Mouse (Mus musculus): ENCODE results near the gene Asap3. TPM values are rescaled to one million over a fixed set of nuclear protein-coding genes. Genes with fewer than 3 reads are reported as not detected.

Asap3 gene
- total RNA-seq, 1 experiment = 4.7 TPM

DNA sequence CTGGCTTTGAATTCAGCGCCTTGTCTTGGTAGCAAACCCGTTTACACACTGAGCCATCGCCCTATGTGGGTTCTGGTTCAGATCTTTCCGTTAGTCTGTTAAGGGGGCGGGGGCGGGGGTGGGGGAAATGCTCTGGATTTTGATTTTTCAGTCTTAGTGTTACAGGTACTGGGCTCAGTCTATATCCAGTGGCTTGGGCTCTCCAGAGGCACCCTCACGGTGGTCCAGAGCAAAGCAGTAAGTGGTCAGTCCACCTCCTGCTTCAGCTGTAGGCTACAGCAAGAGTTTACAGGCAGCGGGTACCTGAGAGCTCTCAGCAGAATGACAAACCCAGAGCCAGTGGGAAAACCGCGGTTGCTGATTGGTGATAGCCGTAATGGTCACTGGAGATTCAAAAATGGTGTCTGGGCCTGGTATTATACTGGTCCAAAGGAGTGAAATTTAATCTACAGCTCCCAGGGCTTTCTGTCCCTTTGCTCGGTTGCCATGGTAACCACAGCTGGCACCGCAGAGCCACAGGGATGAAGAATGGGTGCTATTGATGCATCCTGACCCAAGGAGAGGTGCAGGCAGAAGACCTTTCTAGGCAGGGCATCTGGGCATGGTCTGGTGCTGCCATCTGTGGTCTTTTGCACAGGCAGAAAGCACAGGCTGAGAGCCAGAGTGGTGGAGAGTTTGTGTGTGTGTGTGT, 17.5 kb downstream of the Asap3 start:
- H3K9ac ChIP-seq (ENCODE audit: insufficient read depth, low read depth, low read length, poor library complexity, severe bottlenecking) = no peak overlapping the region
- no peak overlapping the region for H3K4me3 ChIP-seq (ENCODE audit: insufficient read depth in 1 of 2, low read depth in 1 of 2, low read length in 2 of 2, poor library complexity in 1 of 2, severe bottlenecking in 1 of 2)
- peaks cover 2 to 34% of the 10 kb centered on the region in 2 experiments; a peak in 3 of 4 replicates for H3K4me1 ChIP-seq (ENCODE audit: control insufficient read depth in 2 of 2, insufficient read depth in 2 of 2, low read length in 2 of 2, poor library complexity in 1 of 2)
- H3K36me3 ChIP-seq (ENCODE audit: control insufficient read depth, insufficient read depth, low read length, poor library complexity, severe bottlenecking) = no peaks in the 10 kb centered on the region
- no peak for DNase-seq (ENCODE audit: low read depth, low spot score)
- H3K9me3 ChIP-seq (ENCODE audit: control insufficient read depth, insufficient read depth, low read depth, low read length) = no peaks in the 10 kb centered on the region
- H3K27ac ChIP-seq (ENCODE audit: insufficient read depth, low read depth, low read length, poor library complexity, severe bottlenecking) = no peak overlapping the region
- TF ChIP-seq HCFC1 (IDR thresholded peaks at IDR 0.05; ENCODE audit: borderline replicate concordance, insufficient read depth, low read length) (no peak), MAFK (IDR thresholded peaks at IDR 0.05; ENCODE audit: insufficient read depth, low read depth, low read length) (no peak), ZNF384 (IDR thresholded peaks at IDR 0.05; ENCODE audit: low read depth, low read length) (no peak), CHD2 (IDR thresholded peaks at IDR 0.05; ENCODE audit: low read depth, low read length) (no peak), ZC3H11A (IDR thresholded peaks at IDR 0.05; ENCODE audit: borderline replicate concordance, low read depth, low read length) (no peak)
- in situ Hi-C loops (cut with MboI; ENCODE audit: low sequenced_read_pairs in 2 of 2, unreplicated experiment in 2 of 2) = no loop called here

DNA sequence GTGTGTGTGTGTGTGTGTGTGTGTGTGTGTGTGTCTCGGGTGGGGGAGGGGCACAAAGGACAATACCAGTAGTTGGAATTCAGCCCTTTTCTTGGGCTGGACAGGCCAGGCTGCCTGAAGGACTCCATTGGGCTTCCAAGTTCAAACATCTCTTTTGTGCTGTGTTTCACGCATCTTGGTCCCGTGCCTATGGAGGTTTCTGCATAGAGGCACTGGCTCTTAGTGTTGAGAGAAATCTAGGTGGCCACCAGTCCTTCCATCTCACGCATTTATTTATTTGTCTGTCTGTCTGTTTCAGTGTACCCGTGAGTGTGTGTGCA, 18.0 kb downstream of the Asap3 start:
- Histone ChIP-seq H3K36me3 (ENCODE audit: control insufficient read depth, insufficient read depth, low read length, poor library complexity, severe bottlenecking) (0 out of 2 replicates have a peak, but pooled peaks cover 1% of the 10 kb centered on the region), H3K4me1 (ENCODE audit: control insufficient read depth in 2 of 2, insufficient read depth in 2 of 2, low read length in 2 of 2, poor library complexity in 1 of 2) (peaks cover 2 to 36% of the 10 kb centered on the region in 2 experiments; a peak in 3 of 4 replicates), H3K9me3 (ENCODE audit: control insufficient read depth, insufficient read depth, low read depth, low read length) (no peaks in the 10 kb centered on the region), H3K4me3 (ENCODE audit: insufficient read depth in 1 of 2, low read depth in 1 of 2, low read length in 2 of 2, poor library complexity in 1 of 2, severe bottlenecking in 1 of 2) (no peak overlapping the region), H3K27ac (ENCODE audit: insufficient read depth, low read depth, low read length, poor library complexity, severe bottlenecking) (no peak overlapping the region), H3K9ac (ENCODE audit: insufficient read depth, low read depth, low read length, poor library complexity, severe bottlenecking) (no peak overlapping the region)
- TF ChIP-seq ZC3H11A (IDR thresholded peaks at IDR 0.05; ENCODE audit: borderline replicate concordance, low read depth, low read length) (no peak), CHD2 (IDR thresholded peaks at IDR 0.05; ENCODE audit: low read depth, low read length) (no peak)
- DNase-seq (ENCODE audit: low read depth, low spot score) = no peak
- in situ Hi-C loops (cut with MboI; ENCODE audit: low sequenced_read_pairs in 2 of 2, unreplicated experiment in 2 of 2) = no loop called here

DNA sequence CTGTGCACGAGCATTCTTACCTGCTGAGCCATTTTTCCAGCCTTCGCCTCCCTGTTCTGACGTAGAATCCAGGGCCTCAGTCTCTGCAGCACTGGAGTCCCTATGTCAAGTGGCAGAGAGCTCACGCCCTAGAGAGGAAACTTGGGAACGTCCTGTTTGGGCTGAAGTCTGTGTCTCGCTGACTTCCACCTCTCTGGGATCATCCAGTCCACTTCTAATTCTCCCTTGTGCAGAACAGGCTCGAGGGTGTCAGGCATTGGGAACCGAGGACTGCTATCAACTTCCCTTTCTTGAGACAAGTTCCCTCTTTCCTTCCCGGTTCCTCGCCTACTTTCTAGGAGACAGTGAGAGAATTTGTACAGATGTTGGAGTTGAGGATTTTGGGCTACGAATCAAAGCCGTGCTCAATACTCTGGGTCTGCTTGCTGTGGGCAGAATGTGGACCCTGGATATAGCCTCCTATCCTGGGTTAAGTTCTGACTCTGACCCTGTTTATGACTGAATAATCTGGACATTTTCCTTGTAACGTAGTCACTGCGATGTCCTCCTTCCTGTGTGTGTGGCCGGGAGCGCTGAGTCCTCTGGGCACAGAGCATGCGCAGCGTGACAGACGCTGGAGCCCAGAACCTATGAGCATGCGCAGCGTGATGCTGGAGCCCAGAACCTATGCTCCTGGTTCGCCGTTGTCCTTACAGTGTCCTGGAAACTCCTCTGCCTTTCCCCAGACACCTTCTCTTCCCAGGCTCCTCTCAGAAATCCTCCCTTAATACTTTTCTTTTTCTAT, 18.7 kb downstream of the Asap3 start:
- Histone ChIP-seq H3K4me1 (ENCODE audit: control insufficient read depth in 2 of 2, insufficient read depth in 2 of 2, low read length in 2 of 2, poor library complexity in 1 of 2) (peaks cover 2 to 34% of the 10 kb centered on the region in 2 experiments; a peak in 3 of 4 replicates), H3K9me3 (ENCODE audit: control insufficient read depth, insufficient read depth, low read depth, low read length) (no peaks in the 10 kb centered on the region), H3K36me3 (ENCODE audit: control insufficient read depth, insufficient read depth, low read length, poor library complexity, severe bottlenecking) (peaks cover 4% of the 10 kb centered on the region; the same call in 1 of the 2 replicates), H3K27ac (ENCODE audit: insufficient read depth, low read depth, low read length, poor library complexity, severe bottlenecking) (no peak overlapping the region), H3K9ac (ENCODE audit: insufficient read depth, low read depth, low read length, poor library complexity, severe bottlenecking) (peak overlapping the region; percentile 12; the same call in 1 of the 2 replicates), H3K4me3 (ENCODE audit: insufficient read depth in 1 of 2, low read depth in 1 of 2, low read length in 2 of 2, poor library complexity in 1 of 2, severe bottlenecking in 1 of 2) (peak overlapping the region; percentile 22 to 27; a peak in 3 of 4 replicates)
- TF ChIP-seq HCFC1 (IDR thresholded peaks at IDR 0.05; ENCODE audit: borderline replicate concordance, insufficient read depth, low read length) (no peak), ZC3H11A (IDR thresholded peaks at IDR 0.05; ENCODE audit: borderline replicate concordance, low read depth, low read length) (no peak), CHD2 (IDR thresholded peaks at IDR 0.05; ENCODE audit: low read depth, low read length) (no peak), ZNF384 (IDR thresholded peaks at IDR 0.05; ENCODE audit: low read depth, low read length) (no peak), MAFK (IDR thresholded peaks at IDR 0.05; ENCODE audit: insufficient read depth, low read depth, low read length) (no peak)
- in situ Hi-C loops (cut with MboI; ENCODE audit: low sequenced_read_pairs in 2 of 2, unreplicated experiment in 2 of 2) = no loop called here
- DNase-seq (ENCODE audit: low read depth, low spot score) = no peak

- H3K9me3 ChIP-seq (ENCODE audit: control insufficient read depth, insufficient read depth, low read depth, low read length) = no peaks in the 10 kb centered on the region
- no peak for TF ChIP-seq MAFK (IDR thresholded peaks at IDR 0.05; ENCODE audit: insufficient read depth, low read depth, low read length)
- no peak for TF ChIP-seq ZC3H11A (IDR thresholded peaks at IDR 0.05; ENCODE audit: borderline replicate concordance, low read depth, low read length)
- TF ChIP-seq ZNF384 (IDR thresholded peaks at IDR 0.05; ENCODE audit: low read depth, low read length) = no peak
- TF ChIP-seq HCFC1 (IDR thresholded peaks at IDR 0.05; ENCODE audit: borderline replicate concordance, insufficient read depth, low read length) = no peak
- TF ChIP-seq CHD2 (IDR thresholded peaks at IDR 0.05; ENCODE audit: low read depth, low read length) = no peak
- H3K4me3 ChIP-seq (ENCODE audit: insufficient read depth in 1 of 2, low read depth in 1 of 2, low read length in 2 of 2, poor library complexity in 1 of 2, severe bottlenecking in 1 of 2) = no peak overlapping the region
- peaks cover 4% of the 10 kb centered on the region; the same call in 1 of the 2 replicates for H3K36me3 ChIP-seq (ENCODE audit: control insufficient read depth, insufficient read depth, low read length, poor library complexity, severe bottlenecking)
- no peak for DNase-seq (ENCODE audit: low read depth, low spot score)
- no peak overlapping the region for H3K9ac ChIP-seq (ENCODE audit: insufficient read depth, low read depth, low read length, poor library complexity, severe bottlenecking)
- H3K27ac ChIP-seq (ENCODE audit: insufficient read depth, low read depth, low read length, poor library complexity, severe bottlenecking) = no peak overlapping the region
- in situ Hi-C loops (cut with MboI; ENCODE audit: low sequenced_read_pairs in 2 of 2, unreplicated experiment in 2 of 2) = no loop called here
- peaks cover 2 to 29% of the 10 kb centered on the region in 2 experiments; a peak in 3 of 4 replicates for H3K4me1 ChIP-seq (ENCODE audit: control insufficient read depth in 2 of 2, insufficient read depth in 2 of 2, low read length in 2 of 2, poor library complexity in 1 of 2)
These were observed 21.2 kb downstream of the Asap3 start for GRCm38 (mm10) chr4:136227408-136227807.
